ENCODE assay signal across 8 mouse cellular contexts in genomic region chr8:86787891-86788420, GRCm38 (mm10). TPM values are rescaled to one million over a fixed set of nuclear protein-coding genes. Genes with fewer than 3 reads are reported as not detected.
DNase-seq lines count a peak whose midpoint lies in the region; ATAC-seq and TF ChIP-seq lines count a peak whose summit lies in the region.
"Had no signal": no experiment of that assay in that cellular context is flagged by ENCODE, and none has a peak within 500 bp of the region (broad histone marks: within the 10 kb centered on the region; RNA-seq: fewer than 3 reads in every experiment).

No protein-coding gene starts in this region.

- TF ChIP-seq POLR2A in brain, embryonic 14.5 days (IDR thresholded peaks at IDR 0.05; ENCODE audit: borderline replicate concordance, extremely low read depth, insufficient read depth, insufficient read length, poor library complexity, severe bottlenecking) = no peak

- H3K4me3 ChIP-seq in heart, embryonic 15.5 days = no peak overlapping the region
- no peak overlapping the region for H3K4me3 ChIP-seq in lung, embryonic 14.5 days (ENCODE audit: low read depth, low read length)

- H3K9me3 ChIP-seq in heart, embryonic 15.5 days (replicated peaks) = no peaks in the 10 kb centered on the region
- no peaks in the 10 kb centered on the region for H3K9me3 ChIP-seq in lung, embryonic 14.5 days (ENCODE audit: low read depth, low read length)

- intact Hi-C loops in left cerebral cortex, postnatal 36 days (cut with DNase I) = no loop called here

- peak; percentile 85 for ATAC-seq in heart, embryonic 15.5 days (replicated peaks; ENCODE audit: insufficient number of reproducible peaks, insufficient read depth, low FRiP score, low read depth)
- ATAC-seq in lung, embryonic 14.5 days (ENCODE audit: insufficient read depth) = peak; percentile 62; the same call in 1 of the 2 replicates

- H3K36me3 ChIP-seq in heart, embryonic 15.5 days = no peaks in the 10 kb centered on the region
- H3K36me3 ChIP-seq in lung, embryonic 14.5 days (ENCODE audit: insufficient read depth) = no peaks in the 10 kb centered on the region

- peaks cover 9% of the 10 kb centered on the region for H3K4me1 ChIP-seq in heart, embryonic 15.5 days (replicated peaks)
- H3K4me1 ChIP-seq in lung, embryonic 14.5 days (ENCODE audit: insufficient read depth) = peaks cover 9% of the 10 kb centered on the region

- WGBS in heart, embryonic 15.5 days = 53% methylated on average over 12 of the region's 12 CpGs
- WGBS in lung, embryonic 14.5 days = 33% methylated on average over 12 of the region's 12 CpGs

- H3K9ac ChIP-seq in heart, embryonic 15.5 days = no peak overlapping the region
- H3K9ac ChIP-seq in lung, embryonic 14.5 days = no peak overlapping the region

- no peak for TF ChIP-seq CTCF in brain, embryonic 14.5 days (IDR thresholded peaks at IDR 0.05; ENCODE audit: borderline replicate concordance, extremely low read depth, insufficient read depth, insufficient read length)
- TF ChIP-seq CTCF in lung, embryonic 14.5 days (IDR thresholded peaks at IDR 0.05; ENCODE audit: low read depth) = no peak

- peak overlapping the region; percentile 71 for H3K27ac ChIP-seq in heart, embryonic 15.5 days
- peak overlapping the region; percentile 60; the same call in 1 of the 2 replicates for H3K27ac ChIP-seq in lung, embryonic 14.5 days (ENCODE audit: low read depth)

- DNase-seq in 3T3-L1 (ENCODE audit: low read depth, low spot score) = peak; percentile 71
- peak; percentile 20 for DNase-seq in brain, embryonic 14.5 days (ENCODE audit: low read depth)
- peak; percentile 52 for DNase-seq in lung, embryonic 14.5 days
- DNase-seq in thymus, postnatal 4 days = no peak
- no peak for DNase-seq in right cerebral cortex, postnatal 10 days (ENCODE audit: low spot score in 2 of 2)
- no peak for DNase-seq in left cerebral cortex, postnatal 36 days (ENCODE audit: low spot score in 2 of 2)

- H3K4me2 ChIP-seq in heart, embryonic 15.5 days = peak overlapping the region; percentile 22; the same call in 1 of the 2 replicates
- peak overlapping the region; percentile 12; the same call in 1 of the 2 replicates for H3K4me2 ChIP-seq in lung, embryonic 14.5 days

- H3K27me3 ChIP-seq in heart, embryonic 15.5 days = no peaks in the 10 kb centered on the region
- H3K27me3 ChIP-seq in lung, embryonic 14.5 days (ENCODE audit: insufficient read depth, low read length) = no peaks in the 10 kb centered on the region

RNA-seq across cellular contexts. Expression of gene Siah1a, which starts 42.2 kb away (rescaled TPM):
- 66.4 and 79.3 TPM in 2 replicates for polyA plus RNA-seq in brain, embryonic 14.5 days (2012; rRNA removed)
- polyA plus RNA-seq in heart, embryonic 15.5 days (2015; fragmentation: Nextera tagmentation; extraction: Ambion mirVana) = 29.8 and 30.5 TPM in 2 replicates
- 50.8 and 51.6 TPM in 2 replicates for polyA plus RNA-seq in lung, embryonic 14.5 days (2014; fragmentation: Nextera tagmentation; extraction: Ambion mirVana)
- 10 to 100 TPM; 31.5 to 34.2 TPM for total RNA-seq in left cerebral cortex, postnatal 36 days (2021)

RNA-seq across cellular contexts. Expression of gene Gm10638, which starts 42.5 kb away (rescaled TPM):
- polyA plus RNA-seq in brain, embryonic 14.5 days (2012; rRNA removed) = 1.7 and 2.5 TPM in 2 replicates
- 3.9 and 4.2 TPM in 2 replicates for polyA plus RNA-seq in heart, embryonic 15.5 days (2015; fragmentation: Nextera tagmentation; extraction: Ambion mirVana)
- polyA plus RNA-seq in lung, embryonic 14.5 days (2014; fragmentation: Nextera tagmentation; extraction: Ambion mirVana) = 4.1 and 6.2 TPM in 2 replicates
- 1 to 10 TPM; 2.4 to 4.0 TPM for total RNA-seq in left cerebral cortex, postnatal 36 days (2021)
- total RNA-seq: megakaryocyte, adult 5-6 weeks had no signal

Comparison
In these comparisons a context has a peak if more than half of its experiments do, and no peak if none do; other contexts are left out.
1. DNase-seq: peak in 3T3-L1 (single experiment), brain, embryonic 14.5 days (single experiment) and lung, embryonic 14.5 days (single experiment); none in thymus, postnatal 4 days (single experiment), right cerebral cortex, postnatal 10 days (0 of 2) and left cerebral cortex, postnatal 36 days (0 of 2).